Mouse (Mus musculus) left cerebral cortex, adult 11 months (tissue): ENCODE data around the gene Kif1c.

ENCODE experiments used
- DNase-seq: peaks from one replicate; pipeline ENCODE4 v3.0.0; 2022; ENCODE audit warnings: low spot score

Kif1c gene

DNA sequence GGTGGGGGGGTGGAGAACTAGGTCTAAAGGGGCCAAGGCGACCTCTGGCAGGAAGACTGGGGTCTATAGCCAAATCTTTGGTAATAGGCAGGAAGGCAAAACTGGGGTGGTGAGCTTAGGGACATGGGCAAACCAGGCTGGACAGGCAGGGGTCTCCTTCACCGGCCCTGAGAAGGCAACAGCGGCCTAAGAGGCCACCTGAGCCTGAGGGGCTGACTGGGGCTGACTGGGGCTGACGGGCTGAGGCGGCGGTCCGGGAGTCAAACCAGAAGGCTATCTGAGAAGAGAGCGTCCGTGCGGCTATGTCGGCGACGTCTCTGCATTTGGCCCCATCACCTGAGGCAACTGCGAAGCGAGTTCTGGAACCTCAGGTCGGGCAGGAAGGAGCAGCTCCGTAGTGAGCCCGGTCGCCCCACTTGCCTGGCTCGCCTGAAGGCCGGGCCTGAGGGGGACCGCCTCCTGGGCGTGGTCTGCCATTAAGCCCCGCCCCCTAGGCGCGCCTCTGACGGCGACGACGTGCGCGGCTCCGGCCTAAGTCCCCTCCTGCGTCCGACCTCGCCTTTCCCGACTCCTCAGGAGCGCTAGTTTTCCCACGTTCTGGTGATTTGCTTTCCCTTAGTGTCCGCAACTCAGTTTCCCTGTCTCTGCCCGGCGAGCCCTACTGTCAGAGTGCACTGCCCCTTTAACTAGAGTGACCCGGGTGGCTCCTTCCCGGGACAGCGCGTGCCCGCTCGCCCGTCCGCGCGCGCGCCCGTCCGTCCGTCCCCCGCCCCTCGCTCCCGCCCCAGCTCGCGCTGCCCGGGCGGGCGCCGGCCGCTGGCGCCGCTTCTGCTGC, at the start of gene Kif1c, which contains the start of gene Inca1:
Kif1c (plus strand) TSS at position 827 of the 835 bp plus-strand sequence.
Inca1 (minus strand) TSS at position 434 of the 835 bp plus-strand sequence.
- peak; percentile 86 for DNase-seq

DNA sequence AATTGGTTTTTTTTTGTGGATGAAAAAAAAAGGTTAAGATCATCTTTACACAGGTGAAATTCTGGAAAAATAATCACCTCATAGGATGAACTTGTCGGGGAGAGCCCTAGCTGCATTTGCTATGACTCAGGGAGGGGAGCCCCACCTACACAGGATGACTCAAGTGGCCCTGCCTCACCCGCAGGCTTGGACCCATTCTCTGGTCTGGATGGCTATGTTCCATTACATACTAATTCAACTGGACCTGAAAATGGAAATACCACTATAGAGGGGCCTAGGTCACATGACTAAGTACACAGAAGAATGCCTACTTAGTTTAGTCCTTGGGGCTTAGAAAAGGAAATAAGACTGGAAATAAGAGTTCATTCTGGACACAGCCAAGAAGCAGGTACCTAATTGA, 49.0 kb upstream of the Kif1c start:
- no peak for DNase-seq

DNA sequence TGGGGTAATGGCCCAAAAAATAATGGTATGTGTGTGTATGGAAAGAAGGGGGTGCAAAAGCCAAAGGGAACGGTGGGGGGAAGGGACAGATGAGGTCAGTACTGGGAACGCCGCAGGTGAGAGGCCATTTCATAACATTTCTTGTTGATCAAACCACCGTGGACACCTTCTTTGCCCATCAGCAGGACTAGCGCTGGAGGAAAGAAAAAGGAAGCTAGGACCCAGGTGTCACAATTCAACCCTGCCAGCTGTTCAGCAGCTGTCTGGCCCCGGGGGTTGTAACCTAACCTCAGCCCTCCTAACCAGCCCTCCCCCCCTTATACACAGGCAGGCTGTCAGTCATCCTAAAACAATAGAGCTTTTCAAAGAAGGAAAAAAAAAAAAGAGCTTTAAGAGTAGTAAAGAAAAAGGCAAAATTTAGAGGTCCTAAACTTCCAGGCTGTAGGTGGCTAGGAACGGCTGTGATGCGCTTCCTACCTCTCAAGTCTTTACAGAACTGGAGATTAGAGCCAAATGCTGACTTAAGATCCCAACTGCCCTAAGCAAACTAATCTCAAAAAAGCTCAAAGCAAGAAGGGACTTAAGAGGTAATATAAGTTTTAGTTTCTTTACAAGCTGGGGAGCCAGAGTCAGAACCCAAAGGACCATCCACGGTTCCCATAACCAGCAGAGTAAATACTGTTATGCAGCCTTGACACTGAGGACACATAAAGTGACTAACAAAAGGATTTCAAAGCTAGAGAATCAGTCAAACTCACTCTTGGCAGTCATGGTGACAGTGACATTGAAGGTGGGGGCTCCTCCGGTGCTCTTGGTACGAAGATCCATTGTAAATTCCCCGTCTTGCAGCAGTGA, 48.1 kb upstream of the Kif1c start:
- DNase-seq = no peak

DNA sequence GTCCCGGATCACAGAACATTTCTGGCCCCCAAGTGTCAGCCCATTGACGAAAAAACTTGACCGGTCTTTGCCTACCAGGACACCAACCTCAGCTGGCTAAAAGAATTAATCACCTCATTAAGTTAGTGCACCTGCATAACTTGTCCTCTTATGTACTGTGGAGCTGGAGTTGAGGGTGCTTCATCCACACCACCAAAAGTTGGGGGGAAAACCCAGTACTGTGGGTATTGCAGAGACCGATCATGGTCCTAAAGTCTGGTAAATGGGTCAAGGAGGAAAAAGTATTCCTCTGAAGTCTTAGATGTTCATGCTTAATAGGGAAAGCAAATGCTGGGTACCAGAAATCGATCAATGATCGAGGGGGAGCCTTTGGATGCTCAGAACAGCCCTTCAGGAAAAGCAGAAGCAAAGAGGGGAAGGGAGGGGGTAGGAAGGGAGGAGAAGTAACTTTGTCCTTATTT, 47.4 kb upstream of the Kif1c start:
- DNase-seq = no peak

DNA sequence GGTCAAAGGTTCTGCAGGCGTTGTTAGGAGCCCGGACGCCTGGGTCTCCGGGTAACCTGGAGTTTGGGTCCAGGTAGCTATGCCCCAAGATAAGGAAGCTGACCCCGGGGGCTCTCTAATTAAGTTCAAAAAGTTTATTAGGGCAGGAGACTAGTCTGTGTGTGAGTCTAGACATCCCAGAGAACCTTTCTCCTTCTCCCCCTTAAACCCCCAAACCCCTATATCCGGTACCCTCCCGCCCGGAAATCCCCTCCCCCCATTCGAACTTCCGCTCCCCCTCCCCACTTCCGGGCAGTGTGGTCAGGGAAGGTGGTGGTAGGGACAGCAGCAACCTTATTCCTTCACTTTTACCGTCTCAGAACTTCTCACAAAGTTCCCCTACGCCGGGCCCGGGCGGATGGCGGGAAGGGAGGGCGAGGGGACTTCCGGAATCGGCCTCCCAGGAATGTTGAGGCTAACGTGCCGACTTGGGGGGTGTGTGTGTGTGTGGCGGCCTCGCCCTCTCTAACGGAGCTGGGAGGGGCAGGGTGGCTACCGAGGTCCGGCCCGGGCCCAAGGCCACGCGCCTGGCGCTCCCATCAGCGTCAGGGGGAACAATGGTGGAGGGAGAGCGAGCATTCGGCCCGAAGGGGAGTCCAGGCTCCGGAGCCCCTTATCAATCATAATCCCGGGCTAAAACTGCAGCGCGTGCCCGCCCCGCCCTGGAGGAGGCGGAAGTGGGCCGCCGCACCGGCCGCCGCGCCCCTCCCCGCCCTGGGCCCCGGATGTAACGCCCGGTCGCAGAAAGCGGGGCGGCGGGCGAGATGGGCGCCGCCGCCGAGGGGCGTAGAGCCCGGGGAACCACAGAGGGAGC, 46.8 kb upstream of the Kif1c start:
- no peak for DNase-seq

DNA sequence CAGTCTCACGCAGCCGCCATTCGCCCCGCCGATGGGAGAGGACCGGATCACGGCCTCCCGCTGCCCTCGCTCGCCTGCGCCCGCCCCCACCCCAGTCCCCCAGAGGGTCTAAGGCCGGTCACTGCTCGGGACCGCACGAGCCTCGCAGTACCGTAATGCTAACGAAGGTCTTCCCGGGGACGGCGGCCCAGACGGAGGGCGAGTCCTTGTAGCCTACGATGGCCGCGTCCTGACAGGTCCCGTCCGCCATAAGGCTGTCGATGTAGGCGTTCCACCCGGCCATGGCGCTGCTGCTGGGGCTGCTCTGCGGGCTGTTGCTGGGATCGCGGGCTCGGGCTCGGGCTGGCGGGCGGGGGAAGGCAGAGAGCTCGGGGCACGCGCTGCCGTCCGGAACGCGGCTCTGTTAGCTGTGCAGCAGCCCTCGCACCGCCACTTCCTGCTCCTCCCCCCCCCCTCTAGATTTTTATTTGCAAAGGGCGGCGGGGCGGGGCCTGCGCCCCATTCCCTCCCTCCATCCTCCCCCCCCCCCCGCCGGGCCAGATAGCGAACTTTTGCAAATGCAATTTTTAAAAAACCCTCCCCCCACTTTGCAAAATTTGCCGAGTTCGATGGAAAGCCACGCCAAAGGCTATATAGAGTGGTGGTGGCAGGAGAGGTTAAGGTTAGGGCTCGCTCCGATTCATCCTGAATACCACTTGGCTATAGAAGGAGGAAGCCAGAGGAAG, 46.0 kb upstream of the Kif1c start, which contains the start of gene Pfn1:
Pfn1 (minus strand) TSS at position 447 of the 725 bp plus-strand sequence.
- peak; percentile 54 for DNase-seq

DNA sequence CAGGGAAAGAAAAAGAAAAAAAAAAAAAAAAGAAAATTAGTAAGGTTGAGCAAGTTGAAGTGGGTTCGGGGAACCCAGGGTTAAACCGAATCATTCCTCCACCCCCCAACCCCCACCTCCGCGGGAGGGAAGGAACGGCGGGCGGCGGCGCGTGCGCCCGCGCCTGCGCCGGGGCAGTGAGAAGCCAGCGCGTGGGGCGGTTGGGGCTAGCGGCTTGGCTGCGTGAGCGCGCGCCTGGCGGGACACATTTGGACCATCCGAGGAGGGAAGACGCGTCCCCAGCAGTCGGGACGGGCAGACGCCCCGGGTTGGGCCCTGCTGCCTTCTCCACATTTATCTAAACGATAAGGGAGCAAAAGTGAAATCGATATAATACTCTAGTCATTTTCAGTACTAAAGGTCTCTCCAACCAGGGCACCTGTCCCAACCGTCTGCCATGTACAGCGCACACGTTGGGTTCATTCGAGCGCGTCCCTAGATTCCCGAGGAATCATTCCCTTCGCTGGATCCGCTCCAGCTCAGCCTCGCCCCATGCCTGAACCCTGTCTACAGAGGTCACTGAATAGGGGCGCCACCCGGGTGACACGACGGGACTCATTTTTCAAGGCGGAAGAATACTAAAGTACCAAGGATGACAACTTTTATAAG, 45.3 kb upstream of the Kif1c start:
- no peak for DNase-seq

DNA sequence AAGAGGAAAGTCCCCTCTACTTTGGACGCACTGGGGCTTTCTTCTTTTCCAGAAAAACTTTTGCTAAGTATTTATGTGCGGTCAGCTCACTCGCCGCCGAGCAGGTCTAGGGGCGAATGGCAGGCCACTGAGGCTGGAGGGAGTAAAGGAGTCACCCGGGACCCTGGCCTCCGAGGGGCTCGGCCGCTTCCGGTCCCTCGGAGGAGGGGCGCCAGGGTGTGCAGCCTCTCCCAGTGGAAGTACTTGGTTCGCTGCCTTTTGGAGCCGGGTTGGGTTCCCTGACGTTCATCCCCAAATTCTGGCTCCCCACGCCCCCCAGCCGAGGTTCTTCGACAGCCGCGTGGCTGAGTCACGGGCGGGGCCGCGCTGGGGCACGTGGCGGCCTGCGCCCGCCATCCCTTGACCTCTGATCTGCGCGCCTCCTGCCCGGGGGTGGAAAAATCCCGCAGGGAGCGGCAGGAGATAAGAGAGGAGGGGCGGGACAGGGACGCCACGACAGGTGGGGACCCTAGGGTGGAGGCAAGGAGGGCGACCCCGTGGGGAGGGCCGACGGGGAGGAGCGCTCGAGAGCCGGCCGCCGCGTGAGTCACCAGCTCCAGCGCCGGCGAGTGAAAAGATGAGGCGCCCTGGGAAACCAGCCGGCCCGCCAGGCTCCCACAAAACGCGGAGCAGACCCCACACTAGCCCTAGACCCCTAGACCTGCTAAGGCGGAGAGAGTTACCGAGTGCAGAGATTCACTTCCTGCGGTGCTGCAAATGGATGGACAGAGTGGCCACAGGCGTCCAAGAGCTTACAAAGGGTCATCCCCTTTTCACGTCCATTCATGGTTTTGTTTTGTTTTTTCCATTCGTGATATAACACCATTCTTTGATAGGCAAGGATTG, 44.5 kb upstream of the Kif1c start:
- DNase-seq = no peak

DNA sequence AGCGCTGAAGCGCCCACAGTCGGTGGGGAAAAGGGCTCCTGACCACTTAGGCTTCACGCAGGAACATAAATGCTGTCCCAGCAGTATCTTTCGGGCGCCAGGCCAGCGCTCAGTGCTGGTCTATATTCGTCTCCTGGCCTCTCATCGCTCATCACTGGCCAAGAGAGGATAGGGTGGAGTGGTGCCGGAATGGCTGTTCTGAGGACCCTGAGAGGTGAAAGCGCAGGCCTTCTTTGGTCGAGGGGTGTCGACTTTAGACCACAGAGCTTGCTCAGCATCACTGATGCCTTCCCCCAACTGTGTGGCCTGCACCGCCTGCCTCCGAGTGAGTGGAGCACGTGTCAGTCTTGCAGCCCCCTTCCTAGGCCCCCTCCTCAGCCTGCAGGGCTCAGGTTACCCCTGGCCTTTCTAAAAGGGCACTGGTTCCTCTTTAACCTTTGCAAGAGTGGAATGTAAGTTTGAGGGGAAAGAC, 43.9 kb upstream of the Kif1c start:
- DNase-seq = no peak

DNA sequence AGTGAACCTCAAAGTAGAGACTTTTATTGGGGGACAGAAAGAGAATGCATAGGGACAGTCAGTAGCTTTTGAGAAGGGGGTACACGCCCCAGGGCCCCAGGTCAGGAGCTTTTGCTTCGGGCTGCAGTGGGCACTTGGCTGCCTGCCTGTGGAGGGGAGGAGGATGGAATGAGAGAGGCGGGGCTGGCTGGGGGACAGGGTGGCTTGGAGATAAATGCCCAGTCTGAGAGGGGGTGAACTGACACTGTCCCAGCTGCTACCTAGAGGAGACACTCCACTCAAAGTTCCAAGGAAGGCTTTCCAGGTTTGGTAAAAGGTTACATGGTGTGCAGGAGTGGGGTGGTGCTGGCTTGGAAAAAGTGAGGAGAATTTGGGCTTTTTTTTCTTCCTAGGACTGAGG, 43.4 kb upstream of the Kif1c start, which contains the start of gene Eno3:
Eno3 (plus strand) TSS at position 239 of the 400 bp plus-strand sequence.
- DNase-seq = no peak

DNA sequence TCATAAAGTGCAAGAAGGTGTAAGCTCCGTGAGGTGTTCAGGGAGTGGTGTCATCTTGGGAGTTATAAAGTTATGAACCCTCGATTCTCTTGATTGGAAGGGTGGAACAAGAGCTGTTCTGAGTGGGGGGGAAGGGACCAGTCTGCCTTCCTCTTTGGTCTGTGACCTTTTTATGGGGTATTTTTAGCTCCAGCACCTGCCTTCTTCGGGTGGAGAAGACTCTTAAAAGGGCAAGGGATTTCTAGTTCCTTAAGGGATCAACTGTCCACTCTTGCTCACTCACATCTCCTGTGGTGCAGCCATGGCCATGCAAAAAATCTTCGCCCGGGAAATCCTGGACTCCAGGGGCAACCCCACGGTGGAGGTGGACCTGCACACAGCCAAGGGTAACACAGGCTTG, 42.8 kb upstream of the Kif1c start:
- no peak for DNase-seq

DNA sequence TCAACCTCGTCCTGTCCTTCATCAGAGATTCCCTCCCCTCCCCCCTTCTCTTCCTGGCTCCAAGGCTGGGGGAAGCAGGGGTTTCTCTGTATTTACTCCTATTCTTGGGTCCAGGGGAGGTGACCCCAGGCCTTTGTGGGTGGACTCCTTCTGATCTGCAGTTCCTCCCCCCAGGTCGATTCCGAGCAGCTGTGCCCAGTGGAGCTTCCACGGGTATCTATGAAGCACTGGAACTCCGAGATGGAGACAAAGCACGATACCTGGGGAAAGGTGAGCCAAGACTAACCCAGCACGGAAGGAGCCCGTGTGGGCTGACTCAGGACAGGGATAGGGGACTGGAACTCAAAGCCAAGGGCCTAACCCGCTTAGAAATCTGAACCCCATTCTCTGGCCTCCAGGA, 42.4 kb upstream of the Kif1c start:
- no peak for DNase-seq

DNA sequence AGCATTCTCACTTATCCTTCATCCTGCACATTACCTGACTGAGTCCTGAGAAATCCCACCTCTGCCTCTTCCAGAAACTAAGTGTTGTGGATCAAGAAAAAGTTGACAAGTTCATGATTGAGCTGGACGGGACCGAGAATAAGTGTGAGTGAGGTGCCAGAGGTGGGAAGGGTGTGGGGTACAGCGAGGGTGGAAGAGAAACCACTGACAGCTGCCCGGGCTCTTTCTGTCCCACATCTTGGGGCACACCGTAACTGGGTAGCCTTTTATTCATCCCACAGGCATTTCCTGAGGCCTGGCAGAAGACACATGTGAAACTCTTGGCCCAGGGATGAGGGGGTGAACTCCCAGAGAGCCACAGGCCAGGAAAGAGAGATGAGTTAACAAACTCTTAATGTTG, 41.8 kb upstream of the Kif1c start:
- no peak for DNase-seq

DNA sequence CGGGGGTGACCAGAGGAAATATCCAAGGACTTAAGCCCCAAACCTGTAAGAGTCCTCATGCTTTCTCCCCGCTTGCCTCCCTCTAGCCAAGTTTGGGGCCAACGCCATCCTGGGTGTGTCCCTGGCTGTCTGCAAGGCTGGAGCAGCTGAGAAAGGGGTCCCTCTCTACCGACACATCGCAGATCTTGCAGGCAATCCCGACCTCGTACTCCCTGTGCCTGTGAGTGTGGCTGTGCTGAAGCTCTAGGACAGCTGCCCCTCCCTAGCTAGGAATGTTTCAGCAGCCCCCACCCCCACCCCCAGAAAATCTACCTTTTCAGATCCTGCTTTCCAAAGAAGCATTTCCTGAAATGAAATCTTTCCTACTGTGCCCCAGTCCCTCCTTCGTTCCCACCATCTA, 41.4 kb upstream of the Kif1c start:
- no peak for DNase-seq

DNA sequence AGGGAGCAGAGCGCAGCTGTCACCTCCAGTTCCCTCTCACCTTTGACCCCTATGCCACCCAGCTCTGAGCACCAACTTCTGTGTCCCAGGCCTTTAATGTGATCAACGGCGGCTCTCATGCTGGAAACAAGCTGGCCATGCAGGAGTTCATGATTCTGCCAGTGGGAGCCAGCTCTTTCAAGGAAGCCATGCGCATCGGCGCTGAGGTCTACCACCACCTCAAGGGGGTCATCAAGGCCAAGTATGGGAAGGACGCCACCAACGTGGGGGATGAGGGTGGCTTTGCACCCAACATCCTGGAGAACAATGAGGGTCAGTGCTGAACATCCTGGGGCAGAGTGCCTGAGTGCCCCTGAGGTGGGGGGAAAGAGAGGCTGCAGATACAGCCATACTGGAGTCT, 39.8 kb upstream of the Kif1c start:
- DNase-seq = no peak

DNA sequence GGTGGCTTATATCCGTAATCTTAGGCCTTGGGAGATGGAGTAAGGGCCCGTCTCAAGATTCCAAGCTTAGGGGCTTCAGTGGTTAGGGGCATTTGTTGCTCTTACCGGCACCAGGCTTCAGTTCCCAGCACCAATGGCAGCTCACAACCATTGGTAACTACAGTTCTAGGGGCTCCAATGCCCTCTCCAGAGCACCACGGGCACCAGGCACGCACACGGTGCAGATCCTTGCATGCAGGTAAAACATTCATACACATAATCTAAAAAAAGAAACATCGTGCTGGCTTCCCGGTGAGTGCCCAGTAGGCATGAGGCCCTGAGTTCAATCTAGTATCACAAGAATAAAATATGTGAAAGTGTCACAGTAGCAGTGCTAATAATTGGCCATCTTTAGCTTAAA, 37.2 kb upstream of the Kif1c start:
- DNase-seq = no peak

DNA sequence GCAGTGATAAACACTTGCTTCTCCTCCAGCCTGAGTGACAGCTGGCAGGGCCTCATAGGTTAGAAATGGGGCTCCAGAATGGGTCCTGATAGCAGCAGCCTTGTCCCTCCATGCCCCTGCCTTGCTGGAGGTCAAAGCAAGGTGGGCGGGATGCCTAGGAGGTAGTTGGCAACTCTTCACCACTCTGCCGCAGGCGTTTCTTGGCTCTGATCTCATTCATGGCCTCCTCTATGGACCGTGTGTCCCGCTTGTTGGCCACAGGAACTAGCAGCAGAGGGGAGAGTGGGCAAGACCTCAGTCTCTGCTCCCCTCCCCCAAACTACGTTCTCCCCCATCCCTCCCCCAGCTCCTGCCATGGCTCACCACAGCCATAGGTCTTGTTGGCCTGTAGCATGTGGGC, 36.4 kb upstream of the Kif1c start:
- DNase-seq = no peak

DNA sequence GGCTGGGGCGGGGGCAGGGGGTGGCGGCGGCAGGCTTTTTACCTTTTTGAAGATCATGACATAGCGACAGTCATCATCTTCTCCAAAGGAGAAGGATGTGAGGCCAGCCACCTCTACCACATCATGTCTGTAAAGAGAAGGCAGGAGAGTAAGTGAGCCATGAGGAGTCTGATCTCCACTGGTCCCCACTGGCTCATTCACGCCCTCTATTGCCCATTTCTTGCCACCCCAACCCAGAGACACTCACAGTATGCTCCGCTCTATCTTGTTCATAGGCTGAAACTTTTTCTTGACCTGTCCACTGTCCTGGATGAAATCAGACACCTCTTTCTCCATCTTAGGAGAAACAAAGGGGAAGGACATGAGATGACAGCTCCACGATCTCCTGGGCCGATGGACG, 35.6 kb upstream of the Kif1c start:
- no peak for DNase-seq

DNA sequence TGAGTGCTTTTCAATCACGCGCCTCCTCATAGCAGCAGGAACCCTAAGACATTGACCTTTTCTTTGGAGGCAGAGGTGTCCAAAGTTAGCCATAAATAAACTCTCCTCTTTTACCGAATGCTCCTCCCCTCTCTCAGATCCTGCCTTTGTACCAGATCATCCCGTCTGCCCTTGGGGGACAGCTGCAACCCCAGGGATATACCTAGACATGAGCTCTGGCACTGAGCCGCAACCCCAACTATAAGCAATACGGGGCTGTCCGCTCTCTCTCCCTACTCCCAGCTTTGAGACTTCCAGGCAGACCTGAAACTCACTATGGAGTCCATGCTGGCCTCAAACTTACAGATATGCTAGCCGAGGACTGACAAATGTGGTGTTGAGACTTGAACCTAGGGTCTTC, 33.7 kb upstream of the Kif1c start:
- DNase-seq = no peak
